Mouse (Mus musculus) forebrain, embryonic 15.5 days (tissue): ENCODE measurements at regions not wholly inside any gene's neighbourhood (a gene's known extent, or its start where the extent isn't known, plus 50 kb on each side); places are given as distances from the start of the nearest gene placed in this dataset.
A peak's percentile ranks its signal among the peaks of the same experiment; 100 is the strongest.

Source experiments
- ATAC-seq: fragments of 200-750 bp; cut with Nextera tagmentation; replicated peaks from 2 replicates; pipeline ENCODE4 v1.8.0; 2017; ENCODE audit warnings: mild to moderate bottlenecking, moderate TSS enrichment, moderate library complexity
- H3K27ac ChIP-seq: fragments of 300-500 bp; sonication (generic); replicated peaks from 2 replicates; pipeline ENCODE4 v1.5.1; 2015; ENCODE audit warnings: mild to moderate bottlenecking, inconsistent platforms
- H3K27me3 ChIP-seq: fragments of 300-500 bp; sonication (generic); 2 replicates; pipeline ENCODE4 v1.6.1; 2015; ENCODE audit warnings: inconsistent platforms
- H3K36me3 ChIP-seq: fragments of 300-500 bp; sonication (generic); 2 replicates; pipeline ENCODE4 v1.6.1; 2015; ENCODE audit warnings: mild to moderate bottlenecking, inconsistent platforms
- H3K4me1 ChIP-seq: fragments of 300-500 bp; sonication (generic); 2 replicates; pipeline ENCODE4 v1.6.1; 2015; ENCODE audit warnings: inconsistent platforms
- H3K4me2 ChIP-seq: fragments of 300-500 bp; sonication (generic); replicated peaks from 2 replicates; pipeline ENCODE4 v1.6.1; 2015; ENCODE audit warnings: mild to moderate bottlenecking, inconsistent platforms
- H3K4me3 ChIP-seq: fragments of 300-500 bp; sonication (generic); 2 replicates; pipeline ENCODE4 v1.5.1; 2015; ENCODE audit warnings: mild to moderate bottlenecking, inconsistent platforms
- H3K9ac ChIP-seq: fragments of 300-500 bp; sonication (generic); replicated peaks from 2 replicates; pipeline ENCODE4 v1.6.1; 2015; ENCODE audit warnings: mild to moderate bottlenecking, inconsistent platforms
- H3K9me3 ChIP-seq: fragments of 300-500 bp; sonication (generic); 2 replicates; pipeline ENCODE4 v1.6.1; 2016; ENCODE audit warnings: inconsistent platforms
- WGBS: fragments of 180-500 bp; shearing (Covaris S2); methylation state at CpG from one replicate; pipeline ENCODE4 v1.1.7; 2015; ENCODE audit warnings: mixed read lengths; 5-methylcytosine and 5-hydroxymethylcytosine counted together

- ATAC-seq = no peak
- Histone ChIP-seq H3K4me1 (no peaks in the 10 kb centered on the region), H3K4me3 (no peak overlapping the region), H3K4me2 (no peak overlapping the region), H3K27me3 (no peaks in the 10 kb centered on the region), H3K27ac (no peak overlapping the region), H3K9me3 (no peaks in the 10 kb centered on the region), H3K36me3 (no peaks in the 10 kb centered on the region), H3K9ac (no peak overlapping the region)
- 91% methylated on average over 1 of the region's 1 CpGs for WGBS
Measured at GRCm38 (mm10) chr5:44319626-44320025, 93.2 kb upstream of the Tapt1 start.

GRCm38 (mm10) chr5:44306769-44307557 lies 80.5 kb upstream of the Tapt1 start:
- H3K27ac ChIP-seq = no peak overlapping the region
- 17% methylated on average over 15 of the region's 16 CpGs for WGBS
- peaks cover 9% of the 10 kb centered on the region for H3K4me1 ChIP-seq
- no peaks in the 10 kb centered on the region for H3K9me3 ChIP-seq
- no peak overlapping the region for H3K4me3 ChIP-seq
- H3K9ac ChIP-seq = no peak overlapping the region
- H3K36me3 ChIP-seq = no peaks in the 10 kb centered on the region
- no peak overlapping the region for H3K4me2 ChIP-seq
- no peaks in the 10 kb centered on the region for H3K27me3 ChIP-seq
- 0 out of 2 replicates have a peak, but pooled peaks have one; percentile 15 for ATAC-seq

- H3K36me3 ChIP-seq = no peaks in the 10 kb centered on the region
- H3K9ac ChIP-seq = no peak overlapping the region
- peak; percentile 84 for ATAC-seq
- H3K9me3 ChIP-seq = no peaks in the 10 kb centered on the region
- H3K27ac ChIP-seq = no peak overlapping the region
- no peak overlapping the region for H3K4me3 ChIP-seq
- H3K27me3 ChIP-seq = no peaks in the 10 kb centered on the region
- H3K4me2 ChIP-seq = peak overlapping the region; percentile 22; the same call in 1 of the 2 replicates
- 30% methylated on average over 14 of the region's 14 CpGs for WGBS
- H3K4me1 ChIP-seq = peaks cover 9% of the 10 kb centered on the region
Measured at GRCm38 (mm10) chr5:44303886-44304855, 77.7 kb upstream of the Tapt1 start.

- Histone ChIP-seq H3K4me3 (no peak overlapping the region), H3K4me1 (no peaks in the 10 kb centered on the region), H3K36me3 (no peaks in the 10 kb centered on the region), H3K4me2 (no peak overlapping the region), H3K9ac (no peak overlapping the region), H3K9me3 (no peaks in the 10 kb centered on the region), H3K27me3 (no peaks in the 10 kb centered on the region), H3K27ac (no peak overlapping the region)
- ATAC-seq = peak; percentile 72
- 14% methylated on average over 5 of the region's 5 CpGs for WGBS
Measured at GRCm38 (mm10) chr5:44284384-44284783, 58.0 kb upstream of the Tapt1 start.
